Mouse (Mus musculus): Measurements from ENCODE around the gene Rab37. TPM values are rescaled to one million over a fixed set of nuclear protein-coding genes. Genes with fewer than 3 reads are reported as not detected.

Gene Rab37
- polyA plus RNA-seq, 1 experiment from 2014 or later: 1.8 TPM

DNA sequence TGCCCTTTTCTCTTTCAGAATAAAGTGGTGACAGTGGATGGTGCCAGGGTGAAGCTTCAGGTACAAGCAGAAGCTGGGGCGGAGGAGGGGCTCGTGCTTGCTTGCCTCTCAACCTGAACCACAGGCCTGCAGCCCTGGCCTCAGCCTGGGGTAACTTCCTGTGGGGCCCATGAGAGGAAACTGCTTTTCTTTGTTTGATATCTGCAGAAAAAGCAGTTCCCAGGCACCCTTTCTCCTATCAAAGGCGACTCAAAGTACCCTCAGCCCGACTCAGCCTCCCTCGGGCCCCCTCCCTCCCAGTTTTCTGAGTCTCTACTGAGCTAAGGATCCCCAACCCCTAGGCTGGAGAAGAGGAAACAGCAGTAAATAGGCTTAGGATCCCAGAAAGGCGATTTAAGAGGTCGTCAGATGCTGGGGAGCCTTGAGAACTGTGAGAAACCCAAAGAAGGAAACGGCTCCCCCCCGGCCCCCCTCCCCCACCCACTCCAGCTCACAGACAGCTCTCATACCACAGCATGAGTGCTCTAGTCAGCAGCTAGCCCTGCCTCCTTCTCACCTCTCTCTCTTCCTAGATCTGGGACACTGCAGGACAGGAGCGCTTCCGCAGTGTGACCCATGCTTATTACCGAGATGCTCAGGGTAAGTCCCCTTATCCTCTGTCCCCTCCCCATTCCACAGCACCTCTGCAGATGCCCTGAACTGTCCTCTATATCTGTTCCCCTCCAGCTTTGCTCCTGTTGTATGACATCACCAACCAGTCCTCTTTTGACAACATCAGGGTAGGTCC lies 66.9 kb downstream of the Rab37 start:
- no peaks in the 10 kb centered on the region for H3K36me3 ChIP-seq
- peaks cover 33% of the 10 kb centered on the region for H3K27me3 ChIP-seq (replicated peaks)
- ATAC-seq (ENCODE audit: insufficient number of reproducible peaks, low FRiP score): 0 out of 2 replicates have a peak, but pooled peaks have one; percentile 11
- H3K4me3 ChIP-seq: no peak overlapping the region
- no peak overlapping the region for H3K9ac ChIP-seq
- H3K4me2 ChIP-seq: peak overlapping the region; percentile 31
- WGBS: 14% methylated on average over 12 of the region's 12 CpGs
- peak overlapping the region; percentile 46 for H3K27ac ChIP-seq (ENCODE audit: poor library complexity, severe bottlenecking)
- H3K4me1 ChIP-seq (replicated peaks): peaks cover 41% of the 10 kb centered on the region
- H3K9me3 ChIP-seq (replicated peaks): no peaks in the 10 kb centered on the region

- H3K4me3 ChIP-seq: no peak overlapping the region
- no peak overlapping the region for H3K4me2 ChIP-seq
- H3K27ac ChIP-seq (ENCODE audit: poor library complexity, severe bottlenecking): no peak overlapping the region
- no peaks in the 10 kb centered on the region for H3K36me3 ChIP-seq
- peaks cover 47% of the 10 kb centered on the region for H3K4me1 ChIP-seq (replicated peaks)
- no peak for ATAC-seq (ENCODE audit: insufficient number of reproducible peaks, low FRiP score)
- H3K9ac ChIP-seq: no peak overlapping the region
- peaks cover 18% of the 10 kb centered on the region for H3K27me3 ChIP-seq (replicated peaks)
- WGBS: 56% methylated on average over 11 of the region's 11 CpGs
- H3K9me3 ChIP-seq (replicated peaks): no peaks in the 10 kb centered on the region
Measured at GRCm38 (mm10) chr11:115160016-115160797, 69.0 kb downstream of the Rab37 start.

DNA sequence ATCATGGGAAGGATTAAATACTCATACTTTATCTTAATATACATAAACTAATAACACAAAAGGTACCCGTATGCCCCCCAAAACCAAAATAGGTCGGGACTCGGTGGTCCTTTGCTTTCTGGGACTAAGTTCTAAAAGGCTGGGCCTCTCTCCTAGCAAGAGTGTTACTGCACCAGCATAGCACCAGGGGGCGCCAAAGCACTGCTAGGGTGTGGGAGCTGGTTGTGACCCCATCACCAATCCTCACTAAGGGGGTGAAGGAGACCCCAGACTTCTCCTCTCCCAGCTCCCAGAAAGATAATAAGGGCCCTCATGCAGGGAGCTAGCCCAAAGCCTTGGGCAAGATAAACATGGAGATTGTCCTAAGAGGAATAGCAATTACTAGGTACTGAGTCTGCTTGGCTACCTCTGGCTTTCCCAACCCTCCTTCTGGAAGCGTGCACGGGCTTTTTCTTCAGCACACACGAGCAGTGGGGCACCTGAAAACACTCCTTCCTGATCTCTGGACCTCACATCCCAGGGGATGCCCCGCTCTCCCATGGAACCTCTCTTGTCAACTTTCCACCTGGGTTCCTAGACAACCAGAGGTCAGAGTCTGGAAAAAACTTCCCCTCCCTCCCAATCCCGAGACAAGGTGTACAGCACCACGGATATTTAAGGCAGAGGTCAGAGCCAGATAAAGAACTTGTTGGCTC lies 69.8 kb downstream of the Rab37 start:
- Histone ChIP-seq H3K36me3 (no peaks in the 10 kb centered on the region), H3K9ac (no peak overlapping the region), H3K4me2 (no peak overlapping the region), H3K27ac (ENCODE audit: poor library complexity, severe bottlenecking) (no peak overlapping the region), H3K27me3 (replicated peaks) (peaks cover 10% of the 10 kb centered on the region; the same call in 1 of the 2 replicates), H3K4me3 (no peak overlapping the region), H3K4me1 (replicated peaks) (peaks cover 47% of the 10 kb centered on the region), H3K9me3 (replicated peaks) (no peaks in the 10 kb centered on the region)
- ATAC-seq (ENCODE audit: insufficient number of reproducible peaks, low FRiP score): no peak
- 27% methylated on average over 10 of the region's 10 CpGs for WGBS

DNA sequence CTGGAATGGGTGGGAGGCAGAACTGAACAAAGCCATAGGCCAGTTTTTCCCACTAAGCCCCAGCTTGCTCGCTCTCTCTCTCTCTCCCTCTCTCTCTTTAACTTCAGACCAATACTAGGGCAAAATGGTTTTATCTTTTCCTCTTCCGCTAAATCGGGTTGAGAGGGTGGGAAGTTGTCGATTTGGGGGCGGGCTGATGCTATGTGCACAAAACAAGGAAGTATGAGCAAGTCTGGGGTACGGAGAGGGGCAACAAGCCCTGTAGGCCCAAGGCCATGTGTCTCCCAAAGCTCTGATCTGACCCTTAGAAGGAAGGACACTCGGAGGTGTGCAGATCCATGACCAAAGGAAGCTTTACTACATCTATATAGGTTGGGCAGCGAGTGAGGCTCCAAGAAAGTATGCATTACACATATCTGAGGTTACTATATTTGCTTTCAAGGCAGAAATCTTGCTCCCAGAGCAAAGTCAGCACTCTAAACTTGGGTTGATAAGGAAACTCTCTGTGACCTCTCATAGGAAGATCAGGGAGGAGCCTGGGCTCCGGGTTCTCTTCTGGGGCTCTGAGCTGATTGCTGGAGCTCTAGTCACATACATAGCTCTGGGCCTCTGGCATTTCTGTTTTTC lies 70.5 kb downstream of the Rab37 start:
- H3K9me3 ChIP-seq (replicated peaks): no peaks in the 10 kb centered on the region
- peaks cover 47% of the 10 kb centered on the region for H3K4me1 ChIP-seq (replicated peaks)
- H3K4me3 ChIP-seq: no peak overlapping the region
- peak overlapping the region; percentile 96; the same call in 1 of the 2 replicates for H3K4me2 ChIP-seq
- H3K27ac ChIP-seq (ENCODE audit: poor library complexity, severe bottlenecking): no peak overlapping the region
- WGBS: 32% methylated on average over 9 of the region's 9 CpGs
- H3K9ac ChIP-seq: no peak overlapping the region
- H3K36me3 ChIP-seq: no peaks in the 10 kb centered on the region
- H3K27me3 ChIP-seq (replicated peaks): peaks cover 3% of the 10 kb centered on the region; the same call in 1 of the 2 replicates
- no peak for ATAC-seq (ENCODE audit: insufficient number of reproducible peaks, low FRiP score)

DNA sequence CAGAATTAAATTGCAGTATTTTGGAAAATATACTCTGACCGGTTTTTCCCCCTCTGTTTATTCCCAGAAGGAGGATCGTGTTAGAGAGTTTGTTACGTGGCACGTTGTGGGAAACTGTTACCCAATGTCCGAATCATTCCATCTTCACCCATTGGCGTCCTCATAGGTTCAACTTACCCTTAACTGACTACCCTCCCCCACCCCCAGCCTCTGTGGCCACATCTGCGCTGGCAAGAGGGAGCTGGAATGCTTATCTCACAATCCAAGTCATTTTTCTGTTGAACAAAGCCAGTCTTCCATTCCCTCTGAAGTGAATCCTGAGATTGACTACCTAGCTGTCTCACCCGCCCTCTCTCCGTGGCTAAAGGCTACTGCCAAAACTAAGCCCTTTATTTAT lies 71.0 kb downstream of the Rab37 start:
- Histone ChIP-seq H3K36me3 (no peaks in the 10 kb centered on the region), H3K9ac (no peak overlapping the region), H3K4me1 (replicated peaks) (peaks cover 47% of the 10 kb centered on the region), H3K27me3 (replicated peaks) (no peaks in the 10 kb centered on the region), H3K9me3 (replicated peaks) (no peaks in the 10 kb centered on the region), H3K27ac (ENCODE audit: poor library complexity, severe bottlenecking) (no peak overlapping the region; the same call in 1 of the 2 replicates), H3K4me3 (peak overlapping the region; percentile 78; the same call in 1 of the 2 replicates), H3K4me2 (peak overlapping the region; percentile 96)
- ATAC-seq (ENCODE audit: insufficient number of reproducible peaks, low FRiP score): no peak
- 20% methylated on average over 9 of the region's 9 CpGs for WGBS

DNA sequence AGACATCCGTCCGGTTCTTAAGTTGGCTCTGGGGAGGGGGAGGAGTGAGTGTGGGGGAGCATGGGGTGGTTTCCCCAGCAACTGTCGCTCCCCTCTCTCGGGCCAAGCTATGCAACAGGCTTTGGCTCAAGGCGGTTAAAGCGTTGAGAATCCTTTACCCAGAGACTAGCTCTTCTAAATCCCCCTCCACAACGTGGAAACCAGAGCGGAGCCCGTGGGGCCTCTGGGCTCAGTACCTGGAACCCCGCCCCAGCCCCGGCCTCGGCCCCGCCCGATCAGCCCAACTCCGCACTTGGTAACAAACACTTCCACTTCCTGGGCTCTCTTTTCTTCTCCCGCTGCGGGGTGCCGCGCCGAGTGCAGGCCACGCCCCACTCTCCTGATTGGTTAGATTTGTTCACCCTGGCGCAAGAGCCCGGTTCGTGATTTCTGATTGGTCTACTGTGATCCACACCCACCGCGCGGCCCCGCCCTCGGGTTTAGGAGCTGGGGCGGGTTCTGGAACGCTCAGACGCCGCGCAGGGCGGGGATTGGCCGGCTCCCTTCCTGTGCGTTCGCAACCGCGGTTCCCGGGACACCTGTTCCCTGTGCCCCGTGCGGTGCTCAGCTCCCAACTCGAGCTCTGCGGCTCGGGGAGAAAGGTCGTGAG lies 71.7 kb downstream of the Rab37 start, which contains the start of gene Slc9a3r1:
TSS of gene Slc9a3r1 (plus strand) at position 510 of the 649 bp plus-strand sequence.
- H3K27ac ChIP-seq (ENCODE audit: poor library complexity, severe bottlenecking): peak within 1 kb of the TSS; percentile 28; the same call in 1 of the 2 replicates
- H3K4me1 ChIP-seq (replicated peaks): peaks cover 43% of the 10 kb centered on the region
- H3K36me3 ChIP-seq: no peaks in the 10 kb centered on the region
- WGBS: under 1% methylated on average over 47 of the region's 47 CpGs
- ATAC-seq (ENCODE audit: insufficient number of reproducible peaks, low FRiP score): peak; percentile 97
- H3K9ac ChIP-seq: peak within 1 kb of the TSS; percentile 74
- H3K4me2 ChIP-seq: peak within 1 kb of the TSS; percentile 96
- no peaks in the 10 kb centered on the region for H3K27me3 ChIP-seq (replicated peaks)
- H3K9me3 ChIP-seq (replicated peaks): no peaks in the 10 kb centered on the region
- peak within 1 kb of the TSS; percentile 78 for H3K4me3 ChIP-seq

- Histone ChIP-seq H3K27me3 (replicated peaks) (no peaks in the 10 kb centered on the region), H3K4me2 (peak overlapping the region; percentile 96), H3K9me3 (replicated peaks) (no peaks in the 10 kb centered on the region), H3K4me1 (replicated peaks) (peaks cover 36% of the 10 kb centered on the region), H3K36me3 (no peaks in the 10 kb centered on the region), H3K4me3 (peak overlapping the region; percentile 78), H3K9ac (peak overlapping the region; percentile 74), H3K27ac (ENCODE audit: poor library complexity, severe bottlenecking) (peak overlapping the region; percentile 28; the same call in 1 of the 2 replicates)
- ATAC-seq (ENCODE audit: insufficient number of reproducible peaks, low FRiP score): peak; percentile 2; the same call in 1 of the 2 replicates
- under 1% methylated on average over 47 of the region's 47 CpGs for WGBS
Measured at GRCm38 (mm10) chr11:115163568-115164150, 72.4 kb downstream of the Rab37 start.

DNA sequence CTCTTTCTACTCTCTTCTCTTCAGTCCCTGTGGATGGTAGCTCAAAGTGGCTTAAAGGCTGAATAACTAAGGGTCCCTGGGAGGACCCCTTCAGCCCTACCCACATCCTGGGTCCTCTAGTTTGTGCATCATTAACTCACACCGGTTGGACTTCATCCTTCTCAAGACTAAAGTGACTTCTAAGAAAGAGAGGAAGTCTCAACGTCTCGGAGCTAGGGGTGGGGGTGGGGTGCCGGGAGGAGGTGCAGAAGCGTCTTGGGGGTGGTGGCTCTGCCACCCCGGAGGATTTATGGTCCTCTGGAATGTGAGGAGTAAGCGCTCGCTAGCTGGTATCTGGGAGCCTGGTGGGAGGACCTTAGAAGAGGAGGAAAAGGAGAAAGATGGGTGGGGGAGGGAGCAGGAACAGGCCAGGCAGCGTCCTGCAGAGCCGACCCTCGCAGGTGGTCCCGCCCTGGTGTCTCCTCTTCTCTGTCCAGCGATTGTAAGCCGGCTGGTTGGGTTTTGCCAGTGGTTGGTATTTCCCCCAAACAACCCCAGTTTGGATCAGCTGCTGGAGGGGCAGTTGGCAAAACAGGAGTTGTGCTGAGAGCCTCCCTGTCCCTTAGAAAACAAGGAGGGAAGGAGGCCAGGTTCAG lies 73.2 kb downstream of the Rab37 start:
- Histone ChIP-seq H3K4me1 (replicated peaks) (peaks cover 33% of the 10 kb centered on the region), H3K9me3 (replicated peaks) (no peaks in the 10 kb centered on the region), H3K27ac (ENCODE audit: poor library complexity, severe bottlenecking) (no peak overlapping the region), H3K27me3 (replicated peaks) (no peaks in the 10 kb centered on the region), H3K4me3 (peak overlapping the region; percentile 78), H3K9ac (peak overlapping the region; percentile 74), H3K4me2 (peak overlapping the region; percentile 96), H3K36me3 (no peaks in the 10 kb centered on the region)
- WGBS: under 1% methylated on average over 14 of the region's 14 CpGs
- ATAC-seq (ENCODE audit: insufficient number of reproducible peaks, low FRiP score): no peak

GRCm38 (mm10) chr11:115164976-115165374 lies 73.7 kb downstream of the Rab37 start:
- H3K36me3 ChIP-seq: no peaks in the 10 kb centered on the region
- no peaks in the 10 kb centered on the region for H3K9me3 ChIP-seq (replicated peaks)
- no peak overlapping the region for H3K27ac ChIP-seq (ENCODE audit: poor library complexity, severe bottlenecking)
- no peaks in the 10 kb centered on the region for H3K27me3 ChIP-seq (replicated peaks)
- peak overlapping the region; percentile 74; the same call in 1 of the 2 replicates for H3K9ac ChIP-seq
- WGBS: 3% methylated on average over 9 of the region's 9 CpGs
- H3K4me1 ChIP-seq (replicated peaks): peaks cover 33% of the 10 kb centered on the region
- ATAC-seq (ENCODE audit: insufficient number of reproducible peaks, low FRiP score): no peak
- peak overlapping the region; percentile 78 for H3K4me3 ChIP-seq
- peak overlapping the region; percentile 96 for H3K4me2 ChIP-seq
